Mouse (Mus musculus) megakaryocyte, embryonic 14.5 days (primary cell): Measurements from ENCODE around the gene Pheta2. TPM values are rescaled to one million over a fixed set of nuclear protein-coding genes. Genes with fewer than 3 reads are reported as not detected.

Source experiments
- H3K27me3 ChIP-seq: replicated peaks from 2 replicates; pipeline ENCODE3; 2012; ENCODE audit warnings: inconsistent platforms
- H3K36me3 ChIP-seq: replicated peaks from 2 replicates; pipeline ENCODE3; 2012; ENCODE audit warnings: low read length, inconsistent platforms, mixed read lengths
- H3K4me1 ChIP-seq: 2 replicates; pipeline ENCODE4 v1.6.1; 2012; ENCODE audit warnings: inconsistent platforms
- H3K4me3 ChIP-seq: replicated peaks from 2 replicates; pipeline ENCODE3; 2012; ENCODE audit warnings: moderate library complexity, mild to moderate bottlenecking, inconsistent platforms
- H3K9me3 ChIP-seq: 2 replicates; pipeline ENCODE4 v1.6.1; 2012; ENCODE audit warnings: inconsistent platforms
- FLI1 ChIP-seq: IDR thresholded peaks from 2 replicates; pipeline ENCODE4 v1.6.1; 2012; ENCODE audit warnings: low read length, inconsistent platforms, mixed read lengths
- GATA1 ChIP-seq: IDR thresholded peaks from 3 replicates; pipeline ENCODE4 v1.6.1; 2012; ENCODE audit warnings: mixed read lengths, low read length, inconsistent platforms, borderline replicate concordance
- polyA plus RNA-seq: library from polyadenylated mRNA; stranded (reverse); fragments of >175 nt; gene quantifications from 2 replicates; pipeline ENCODE4 v1.2.3, GENCODE M21; 2012; ENCODE audit warnings: low replicate concordance; ENCODE audit not compliant: insufficient read depth

The Pheta2 gene
- polyA plus RNA-seq, 1 experiment = 5.5 TPM

- peaks cover 2% of the 10 kb centered on the region; the same call in 1 of the 2 replicates for H3K9me3 ChIP-seq
- H3K4me3 ChIP-seq = peak overlapping the region; percentile 78
- peaks cover 64% of the 10 kb centered on the region for H3K36me3 ChIP-seq
- no peaks in the 10 kb centered on the region for H3K27me3 ChIP-seq
- peaks cover 87% of the 10 kb centered on the region for H3K4me1 ChIP-seq
- TF ChIP-seq GATA1 (no peak), FLI1 (no peak)
These were observed 9.7 kb downstream of the Pheta2 start for GRCm38 (mm10) chr15:82348258-82348998.

DNA sequence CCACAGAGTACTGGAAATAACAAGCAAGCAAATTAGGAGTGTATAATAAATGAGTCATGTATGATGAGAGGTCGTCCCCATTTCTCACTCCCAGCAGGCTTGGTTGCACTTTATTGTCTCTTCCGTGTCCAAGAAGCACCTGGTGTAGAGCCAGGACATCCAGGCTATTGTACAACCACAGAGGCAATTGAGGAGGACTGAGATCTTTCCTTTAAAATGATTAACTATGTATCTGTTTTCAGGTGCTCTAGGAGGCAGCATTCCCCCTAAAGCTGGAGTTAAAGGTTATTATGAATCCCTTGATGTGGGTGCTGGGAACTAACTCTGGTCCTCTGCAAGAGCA is 10.2 kb downstream of the Pheta2 start:
- H3K4me1 ChIP-seq = peaks cover 81% of the 10 kb centered on the region
- no peak overlapping the region for H3K4me3 ChIP-seq
- TF ChIP-seq GATA1 = no peak
- TF ChIP-seq FLI1 = no peak
- peaks cover 59% of the 10 kb centered on the region for H3K36me3 ChIP-seq
- H3K9me3 ChIP-seq = no peaks in the 10 kb centered on the region
- H3K27me3 ChIP-seq = no peaks in the 10 kb centered on the region

DNA sequence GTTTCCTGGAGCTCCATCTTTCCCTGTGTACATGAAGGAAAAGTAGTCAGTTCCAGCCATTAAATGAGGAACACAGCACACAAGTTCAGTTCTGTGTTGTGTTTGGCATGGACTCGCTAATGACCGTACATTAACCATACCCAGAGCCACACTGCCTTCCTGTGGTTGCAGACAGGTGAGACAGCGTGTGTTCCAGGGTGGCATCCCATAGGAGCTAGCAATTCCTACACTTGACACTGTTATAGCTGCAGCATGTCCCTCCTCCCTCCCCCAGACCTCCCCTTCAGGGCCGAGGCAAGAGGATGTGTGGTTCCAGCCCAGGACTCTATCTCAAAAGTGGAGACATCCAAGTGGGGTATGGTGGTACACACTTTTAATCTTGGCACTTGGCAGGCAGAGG is 11.6 kb downstream of the Pheta2 start:
- H3K36me3 ChIP-seq = peaks cover 49% of the 10 kb centered on the region
- TF ChIP-seq GATA1 = no peak
- no peak for TF ChIP-seq FLI1
- no peaks in the 10 kb centered on the region for H3K27me3 ChIP-seq
- H3K4me1 ChIP-seq = peaks cover 75% of the 10 kb centered on the region
- peak overlapping the region; percentile 29 for H3K4me3 ChIP-seq
- H3K9me3 ChIP-seq = no peaks in the 10 kb centered on the region

GRCm38 (mm10) chr15:82351480-82351879 is 12.7 kb downstream of the Pheta2 start:
- Histone ChIP-seq H3K4me3 (peak overlapping the region; percentile 69), H3K36me3 (peaks cover 49% of the 10 kb centered on the region), H3K9me3 (no peaks in the 10 kb centered on the region), H3K4me1 (peaks cover 79% of the 10 kb centered on the region), H3K27me3 (no peaks in the 10 kb centered on the region)
- no peak for TF ChIP-seq FLI1
- no peak for TF ChIP-seq GATA1

- peak overlapping the region; percentile 99 for H3K4me3 ChIP-seq
- H3K9me3 ChIP-seq = no peaks in the 10 kb centered on the region
- H3K27me3 ChIP-seq = no peaks in the 10 kb centered on the region
- peaks cover 72% of the 10 kb centered on the region for H3K4me1 ChIP-seq
- TF ChIP-seq GATA1 (no peak), FLI1 (no peak)
- peaks cover 36% of the 10 kb centered on the region for H3K36me3 ChIP-seq
These were observed 14.5 kb downstream of the Pheta2 start for GRCm38 (mm10) chr15:82353078-82353744.

GRCm38 (mm10) chr15:82353745-82354113 is 15.0 kb downstream of the Pheta2 start:
- no peaks in the 10 kb centered on the region for H3K27me3 ChIP-seq
- H3K4me1 ChIP-seq = peaks cover 72% of the 10 kb centered on the region
- H3K9me3 ChIP-seq = no peaks in the 10 kb centered on the region
- peak overlapping the region; percentile 99 for H3K4me3 ChIP-seq
- TF ChIP-seq GATA1 = no peak
- TF ChIP-seq FLI1 = no peak
- peaks cover 31% of the 10 kb centered on the region for H3K36me3 ChIP-seq

DNA sequence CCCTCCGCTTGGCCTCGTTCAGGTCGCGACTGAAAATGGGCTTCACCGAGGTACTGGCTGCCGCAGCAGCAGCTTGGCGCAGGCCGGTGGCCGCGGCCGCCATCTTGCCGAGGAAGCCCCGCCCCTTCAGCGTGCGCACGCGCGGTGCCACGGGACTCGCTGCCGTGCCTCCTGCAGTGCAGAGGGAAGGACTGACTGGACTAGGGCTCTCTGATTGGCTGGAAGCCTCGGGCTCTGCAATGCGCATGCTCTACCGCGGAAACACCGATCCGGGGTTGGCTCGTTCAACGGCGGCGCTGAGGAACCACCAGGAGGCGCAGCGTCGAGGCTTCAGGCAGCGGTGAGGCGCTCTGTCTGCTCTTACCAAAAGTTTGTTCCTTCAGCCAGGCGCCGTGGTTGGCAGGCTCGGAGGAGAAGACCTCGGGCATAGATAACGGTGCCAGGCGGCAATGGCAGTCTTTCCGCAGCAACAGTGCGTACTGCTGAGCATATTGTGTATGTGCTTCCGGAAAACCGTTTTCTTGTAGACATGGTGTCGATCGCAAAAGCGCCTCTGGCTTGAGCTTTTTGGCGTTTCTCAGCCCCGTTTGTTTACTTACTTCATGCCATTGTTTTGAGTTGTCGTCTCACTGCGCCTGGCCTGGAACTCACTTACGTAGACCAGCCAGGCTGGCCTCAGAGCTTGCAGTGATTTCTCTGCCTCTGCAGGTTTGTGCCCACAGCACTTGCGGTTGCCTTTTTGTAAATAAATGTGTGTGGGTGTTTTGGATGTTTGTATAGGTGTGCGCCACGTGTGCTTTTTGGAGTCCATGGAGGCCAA is 15.6 kb downstream of the Pheta2 start, which contains the start of gene Ndufa6:
TSS of gene Ndufa6 (minus strand) at position 197 of the 820 bp plus-strand sequence.
- Histone ChIP-seq H3K4me1 (peaks cover 69% of the 10 kb centered on the region), H3K27me3 (peaks cover 3% of the 10 kb centered on the region)
- no peak for TF ChIP-seq FLI1
- no peak for TF ChIP-seq GATA1

GRCm38 (mm10) chr15:82358431-82359260 is 19.9 kb downstream of the Pheta2 start:
- Histone ChIP-seq H3K4me1 (peaks cover 38% of the 10 kb centered on the region), H3K9me3 (no peaks in the 10 kb centered on the region), H3K27me3 (peaks cover 3% of the 10 kb centered on the region), H3K4me3 (peak overlapping the region; percentile 54), H3K36me3 (no peaks in the 10 kb centered on the region)
- TF ChIP-seq GATA1 = no peak
- TF ChIP-seq FLI1 = no peak

More for the DNA sequence above, 15.6 kb downstream of the Pheta2 start, which contains the start of gene Ndufa6:
- peak within 1 kb of the TSS; percentile 99 for H3K4me3 ChIP-seq
- peaks cover 25% of the 10 kb centered on the region for H3K36me3 ChIP-seq
- H3K9me3 ChIP-seq = no peaks in the 10 kb centered on the region

DNA sequence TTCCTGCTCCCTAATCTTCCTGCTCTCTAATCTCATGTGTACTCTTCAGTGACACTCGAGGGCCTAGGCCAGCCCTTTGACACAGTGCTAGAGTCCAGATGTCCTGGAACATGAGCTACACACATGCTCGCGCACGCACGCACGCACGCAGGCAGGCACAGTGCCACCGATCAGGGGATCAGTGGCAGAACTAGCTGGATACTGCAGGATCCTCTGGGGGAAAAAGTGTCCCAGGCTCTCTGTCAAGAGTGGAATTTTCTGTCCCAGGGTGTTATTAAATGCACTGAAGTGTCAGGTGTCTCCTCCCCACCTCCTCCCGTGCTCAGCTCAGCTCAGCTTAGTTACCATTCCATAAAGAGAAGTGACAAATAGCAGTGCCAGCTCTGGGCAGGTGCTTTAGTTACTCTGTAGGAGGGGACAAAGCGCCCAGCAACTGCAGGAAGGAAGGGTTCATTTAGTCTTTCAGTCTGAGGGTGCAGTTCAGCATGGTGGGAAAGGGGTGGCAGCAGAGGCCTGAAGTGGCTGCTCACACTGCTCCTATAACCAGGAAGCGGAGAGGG is 22.8 kb downstream of the Pheta2 start:
- H3K9me3 ChIP-seq = no peaks in the 10 kb centered on the region
- H3K36me3 ChIP-seq = no peaks in the 10 kb centered on the region
- H3K4me1 ChIP-seq = peaks cover 24% of the 10 kb centered on the region
- H3K27me3 ChIP-seq = peaks cover 3% of the 10 kb centered on the region
- H3K4me3 ChIP-seq = no peak overlapping the region
- TF ChIP-seq FLI1 = no peak
- TF ChIP-seq GATA1 = no peak
